In genomic region chr13:3907151-3907696, GRCm38 (mm10) we compare ENCODE assay signal across 1 mouse cellular context.
A peak's percentile ranks its signal among the peaks of the same experiment; 100 is the strongest.
TF ChIP-seq lines count a peak whose summit lies in the region.

No protein-coding gene starts in this region.

TF ChIP-seq in MEL, 35 proteins besides CTCF, POLR2A, EP300 and RAD21:
- TF ChIP-seq USF2 (IDR thresholded peaks at IDR 0.05; ENCODE audit: borderline replicate concordance in 1 of 2, insufficient read depth in 1 of 2, low read depth in 1 of 2, low read length in 2 of 2) (no peak), BHLHE40 (IDR thresholded peaks at IDR 0.05; ENCODE audit: borderline replicate concordance, low read depth, low read length) (no peak), ZMIZ1 (IDR thresholded peaks at IDR 0.05; ENCODE audit: low read depth, low read length) (no peak), TCF12 (IDR thresholded peaks at IDR 0.05; ENCODE audit: low read depth, low read length) (no peak), JUND (IDR thresholded peaks at IDR 0.05; ENCODE audit: low read depth, low read length) (peak; percentile 53; the same call in 1 of the 2 replicates), SMC3 (IDR thresholded peaks at IDR 0.05; ENCODE audit: low read depth, low read length) (no peak)
